Mouse (Mus musculus) MEL (cell line): ENCODE measurements at regions not wholly inside any gene's neighbourhood (a gene's known extent, or its start where the extent isn't known, plus 50 kb on each side); places are given as distances from the start of the nearest gene placed in this dataset.

Experiments
- DNase-seq: peaks from one replicate; pipeline ENCODE4 v3.0.0; 2011; ENCODE audit warnings: low read depth, low spot score
- H3K27ac ChIP-seq: 2 replicates; pipeline ENCODE4 v1.5.1; 2012; ENCODE audit warnings: low read depth, mild to moderate bottlenecking, control low read depth, low read length, moderate library complexity; ENCODE audit not compliant: control insufficient read depth
- H3K27me3 ChIP-seq, 2 experiments: fragments of 150-350 bp in 1 of 2; sonication (generic) in 1 of 2; 2 replicates each; pipeline ENCODE4 v1.6.1; 2012; ENCODE audit warnings: low read length in 2 of 2, mild to moderate bottlenecking in 2 of 2, improper control_type of control experiment in 1 of 2, moderate library complexity in 1 of 2; ENCODE audit not compliant: insufficient read depth in 2 of 2, control insufficient read depth in 1 of 2
- H3K36me3 ChIP-seq, 2 experiments: 2 replicates each; pipeline ENCODE4 v1.6.1; 2012 to 2014; ENCODE audit warnings: low read length in 2 of 2, improper control_type of control experiment in 1 of 2, inconsistent platforms in 1 of 2, mild to moderate bottlenecking in 1 of 2; ENCODE audit not compliant: insufficient read depth in 2 of 2, control insufficient read depth in 1 of 2
- H3K4me1 ChIP-seq, 2 experiments: fragments of 150-350 bp in 1 of 2; sonication (generic) in 1 of 2; 2 replicates each; pipeline ENCODE4 v1.6.1; 2012; ENCODE audit warnings: low read length in 2 of 2, improper control_type of control experiment in 1 of 2, mild to moderate bottlenecking in 1 of 2; ENCODE audit not compliant: insufficient read depth in 2 of 2, control insufficient read depth in 1 of 2
- H3K4me3 ChIP-seq, 2 experiments: fragments of 150-350 bp in 1 of 2; sonication (generic) in 1 of 2; 2 replicates each; pipeline ENCODE4 v1.5.1; 2012; ENCODE audit warnings: low read depth in 2 of 2, low read length in 2 of 2, mild to moderate bottlenecking in 2 of 2, moderate library complexity in 2 of 2, control low read depth in 1 of 2, improper control_type of control experiment in 1 of 2; ENCODE audit not compliant: control insufficient read depth in 1 of 2, insufficient read depth in 1 of 2
- H3K79me2 ChIP-seq: 2 replicates; pipeline ENCODE4 v1.6.1; 2012; ENCODE audit warnings: mild to moderate bottlenecking, low read length, moderate library complexity; ENCODE audit not compliant: control insufficient read depth, poor library complexity, insufficient read depth
- H3K9ac ChIP-seq: 2 replicates; pipeline ENCODE4 v1.6.1; 2012; ENCODE audit warnings: low read depth, mild to moderate bottlenecking, control low read depth, low read length, moderate library complexity; ENCODE audit not compliant: control insufficient read depth, poor library complexity, severe bottlenecking
- H3K9me3 ChIP-seq: fragments of 150-350 bp; sonication (generic); replicated peaks from 2 replicates; pipeline ENCODE4 v1.6.1; 2012; ENCODE audit warnings: mild to moderate bottlenecking, low read length, improper control_type of control experiment, moderate library complexity; ENCODE audit not compliant: insufficient read depth
- BHLHE40 ChIP-seq: IDR thresholded peaks from 2 replicates; pipeline ENCODE4 v1.6.1; 2012; ENCODE audit warnings: low read depth, mild to moderate bottlenecking, inconsistent platforms, low read length, improper control_type of control experiment, borderline replicate concordance
- CHD1 ChIP-seq: IDR thresholded peaks from 2 replicates; pipeline ENCODE4 v1.6.1; 2012; ENCODE audit warnings: low read depth, mild to moderate bottlenecking, inconsistent platforms, low read length, improper control_type of control experiment
- ELF1 ChIP-seq: IDR thresholded peaks from 2 replicates; pipeline ENCODE4 v1.6.1; 2014; ENCODE audit warnings: low read depth, mild to moderate bottlenecking, inconsistent platforms, low read length, improper control_type of control experiment, moderate library complexity
- ETS1 ChIP-seq: IDR thresholded peaks from 2 replicates; pipeline ENCODE4 v1.6.1; 2012; ENCODE audit warnings: low read depth, mild to moderate bottlenecking, inconsistent platforms, low read length, improper control_type of control experiment, moderate library complexity
- GABPA ChIP-seq: IDR thresholded peaks from 2 replicates; pipeline ENCODE4 v1.6.1; 2012; ENCODE audit warnings: low read depth, mild to moderate bottlenecking, inconsistent platforms, low read length, improper control_type of control experiment, moderate library complexity
- HCFC1 ChIP-seq: IDR thresholded peaks from 2 replicates; pipeline ENCODE4 v1.6.1; 2012; ENCODE audit warnings: low read depth, mild to moderate bottlenecking, inconsistent platforms, low read length, improper control_type of control experiment, moderate library complexity
- JUND ChIP-seq: IDR thresholded peaks from 2 replicates; pipeline ENCODE4 v1.6.1; 2011; ENCODE audit warnings: low read depth, mild to moderate bottlenecking, improper control_type of control experiment, low read length
- KAT2A ChIP-seq: conservative IDR thresholded peaks from 2 replicates; pipeline ENCODE4 v1.6.1; 2012; ENCODE audit warnings: low read depth, low read length, improper control_type of control experiment, inconsistent platforms
- MAX ChIP-seq: IDR thresholded peaks from 2 replicates; pipeline ENCODE4 v1.6.1; 2011; ENCODE audit warnings: low read length, improper control_type of control experiment
- MEF2A ChIP-seq: IDR thresholded peaks from 2 replicates; pipeline ENCODE4 v1.6.1; 2014; ENCODE audit warnings: low read depth, mild to moderate bottlenecking, inconsistent platforms, low read length, improper control_type of control experiment; ENCODE audit not compliant: poor library complexity, insufficient replicate concordance, severe bottlenecking; ENCODE audit errors: extremely low read depth
- MXI1 ChIP-seq: IDR thresholded peaks from 2 replicates; pipeline ENCODE4 v1.6.1; 2011; ENCODE audit warnings: mild to moderate bottlenecking, low read depth, low read length, improper control_type of control experiment
- MYB ChIP-seq: IDR thresholded peaks from 2 replicates; pipeline ENCODE4 v1.6.1; 2011; ENCODE audit warnings: mild to moderate bottlenecking, low read depth, low read length, improper control_type of control experiment
- MYC ChIP-seq: IDR thresholded peaks from 2 replicates; pipeline ENCODE4 v1.6.1; 2011; ENCODE audit warnings: low read depth, mild to moderate bottlenecking, low read length, improper control_type of control experiment, moderate library complexity
- NELFE ChIP-seq: IDR thresholded peaks from 2 replicates; pipeline ENCODE4 v1.6.1; 2011; ENCODE audit warnings: low read depth, low read length, improper control_type of control experiment
- POLR2A ChIP-seq, 2 experiments: IDR thresholded peaks; 2 replicates each; pipeline ENCODE4 v1.6.1; 2011 to 2012; ENCODE audit warnings: low read length in 2 of 2, mild to moderate bottlenecking in 2 of 2, control low read depth in 1 of 2, improper control_type of control experiment in 1 of 2, low read depth in 1 of 2, moderate library complexity in 1 of 2; ENCODE audit not compliant: control insufficient read depth in 1 of 2, insufficient read depth in 1 of 2, poor library complexity in 1 of 2
- POLR2AphosphoS2 ChIP-seq: IDR thresholded peaks from 2 replicates; pipeline ENCODE4 v1.6.1; 2011; ENCODE audit warnings: low read length, improper control_type of control experiment
- POLR2AphosphoS5 ChIP-seq: IDR thresholded peaks from 2 replicates; pipeline ENCODE4 v1.6.1; 2012; ENCODE audit warnings: low read depth, borderline replicate concordance, mild to moderate bottlenecking, inconsistent platforms, low read length, moderate library complexity, mixed read lengths
- RAD21 ChIP-seq: IDR thresholded peaks from 2 replicates; pipeline ENCODE4 v1.6.1; 2011; ENCODE audit warnings: mild to moderate bottlenecking, low read depth, low read length, improper control_type of control experiment
- SIN3A ChIP-seq: IDR thresholded peaks from 2 replicates; pipeline ENCODE4 v1.6.1; 2012; ENCODE audit warnings: low read length, improper control_type of control experiment, inconsistent platforms
- TBP ChIP-seq: IDR thresholded peaks from 2 replicates; pipeline ENCODE4 v1.8.0; 2011; ENCODE audit warnings: low read depth, low read length, improper control_type of control experiment
- TCF12 ChIP-seq: IDR thresholded peaks from 2 replicates; pipeline ENCODE4 v1.6.1; 2014; ENCODE audit warnings: low read depth, mild to moderate bottlenecking, inconsistent platforms, low read length, improper control_type of control experiment, moderate library complexity
- UBTF ChIP-seq: IDR thresholded peaks from 2 replicates; pipeline ENCODE4 v1.6.1; 2012; ENCODE audit warnings: low read depth, mild to moderate bottlenecking, inconsistent platforms, low read length, improper control_type of control experiment, moderate library complexity, borderline replicate concordance; ENCODE audit not compliant: insufficient read depth
- USF2 ChIP-seq, 2 experiments: IDR thresholded peaks; 2 replicates each; pipeline ENCODE4 v1.6.1; 2011 to 2012; ENCODE audit warnings: improper control_type of control experiment in 2 of 2, low read length in 2 of 2, borderline replicate concordance in 1 of 2, inconsistent platforms in 1 of 2, low read depth in 1 of 2, mild to moderate bottlenecking in 1 of 2; ENCODE audit not compliant: insufficient read depth in 1 of 2
- ZMIZ1 ChIP-seq: IDR thresholded peaks from 2 replicates; pipeline ENCODE4 v1.6.1; 2012; ENCODE audit warnings: low read depth, mild to moderate bottlenecking, inconsistent platforms, low read length, improper control_type of control experiment, moderate library complexity

DNA sequence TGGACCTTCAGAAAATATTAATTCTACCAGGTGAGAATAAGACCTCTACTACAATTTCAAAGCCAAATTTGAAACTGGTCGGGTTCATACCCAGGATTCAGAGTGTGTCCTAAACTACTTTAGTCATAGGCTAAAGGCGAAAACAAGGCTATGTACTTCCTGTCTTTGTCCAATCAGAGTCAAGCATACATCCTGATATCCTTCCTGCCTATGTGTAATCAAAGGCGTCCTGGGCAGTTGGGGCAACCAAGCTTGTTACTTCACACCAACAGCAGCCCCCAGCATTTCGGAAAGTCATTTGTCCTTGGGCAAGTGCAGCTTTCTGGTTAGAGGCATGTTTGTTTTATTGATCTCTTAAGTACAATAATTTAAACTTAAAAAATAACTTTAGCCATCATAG, 83.7 kb upstream of the Plcl2 start:
- Histone ChIP-seq H3K36me3 (peaks cover 0 to 28% of the 10 kb centered on the region in 2 experiments; a peak in 2 of 4 replicates), H3K4me3 (peak overlapping the region; percentile 38 to 59), H3K79me2 (no peaks in the 10 kb centered on the region), H3K9ac (peak overlapping the region; percentile 60), H3K9me3 (no peaks in the 10 kb centered on the region), H3K27ac (peak overlapping the region; percentile 92), H3K4me1 (peaks cover 21 to 22% of the 10 kb centered on the region in 2 experiments), H3K27me3 (no peaks in the 10 kb centered on the region)
- TF ChIP-seq JUND: no peak
- no peak for TF ChIP-seq POLR2AphosphoS5
- TF ChIP-seq TCF12: no peak; the same call in 1 of the 2 replicates
- no peak for TF ChIP-seq RAD21
- no peak for TF ChIP-seq ETS1
- TF ChIP-seq CHD1: no peak
- TF ChIP-seq GABPA: no peak
- no peak for TF ChIP-seq MEF2A
- TF ChIP-seq UBTF: no peak
- TF ChIP-seq NELFE: peak; percentile 61
- TF ChIP-seq MAX: peak; percentile 66; the same call in 1 of the 2 replicates
- 0 out of 2 replicates have a peak, but pooled peaks have one; percentile 38 for TF ChIP-seq MYB
- peak; percentile 59; the same call in 1 of the 2 replicates for TF ChIP-seq POLR2AphosphoS2
- peak; percentile 80 for TF ChIP-seq HCFC1
- TF ChIP-seq MYC: 0 out of 2 replicates have a peak, but pooled peaks have one; percentile 15
- TF ChIP-seq BHLHE40: 0 out of 2 replicates have a peak, but pooled peaks have one; percentile 2
- TF ChIP-seq MXI1: peak; percentile 60; the same call in 1 of the 2 replicates
- peak; percentile 49; the same call in 1 of the 2 replicates for TF ChIP-seq ZMIZ1
- TF ChIP-seq KAT2A: peak; percentile 60
- peak; percentile 61 for TF ChIP-seq ELF1
- peak in 1 of 2 experiments; percentile 60; a peak in 2 of 4 replicates for TF ChIP-seq POLR2A (IDR thresholded peaks at IDR 0.05; ENCODE audit: control insufficient read depth in 1 of 2, insufficient read depth in 1 of 2, low read depth in 1 of 2, low read length in 2 of 2, poor library complexity in 1 of 2)
- TF ChIP-seq TBP: peak; percentile 87
- TF ChIP-seq SIN3A: peak; percentile 76
- no peak for TF ChIP-seq USF2 (IDR thresholded peaks at IDR 0.05; ENCODE audit: borderline replicate concordance in 1 of 2, insufficient read depth in 1 of 2, low read depth in 1 of 2, low read length in 2 of 2)
- DNase-seq: peak; percentile 87
